8 mouse cellular contexts compared by ENCODE assay signal in the genomic region with DNA sequence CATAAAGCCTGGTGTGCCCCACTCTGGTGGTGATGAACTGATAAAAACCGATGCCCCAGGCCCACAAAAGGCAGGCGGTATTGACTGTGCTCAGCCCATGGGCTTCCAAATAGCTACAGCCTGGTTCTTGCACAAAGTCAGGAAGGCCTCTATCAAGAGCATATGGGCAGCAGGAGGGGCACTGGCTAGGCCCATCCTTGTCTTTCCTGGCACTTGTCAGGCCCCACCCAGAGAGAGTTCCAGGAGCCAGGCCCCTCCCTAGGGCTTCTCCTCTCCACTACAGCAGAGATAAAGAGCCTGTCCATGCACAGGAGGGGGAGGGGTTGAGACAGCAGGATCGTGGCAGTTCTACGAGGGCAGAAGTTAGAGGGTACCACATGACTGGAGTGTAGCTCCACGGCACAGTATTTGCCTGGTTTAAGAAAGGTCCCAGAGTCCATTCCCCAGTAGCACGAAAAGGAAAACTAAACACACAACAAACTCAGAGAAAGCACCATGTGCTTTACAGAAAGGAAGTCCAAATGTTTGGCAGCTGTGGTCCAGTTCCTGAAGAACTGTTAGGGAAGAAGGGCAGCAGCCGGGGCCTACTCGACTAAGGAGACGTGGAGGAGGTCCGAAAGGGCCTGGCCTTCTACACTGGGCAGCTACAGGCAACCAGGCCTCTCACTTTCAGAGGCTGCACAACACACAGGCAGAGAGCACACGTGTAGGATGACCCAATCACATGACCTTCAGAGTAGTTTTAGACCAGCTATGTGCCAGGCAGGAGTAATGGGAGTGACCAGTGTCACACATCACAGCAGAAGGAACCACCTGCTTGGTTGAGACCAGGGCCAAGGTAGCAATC. TPM values are rescaled to one million over a fixed set of nuclear protein-coding genes. Genes with fewer than 3 reads are reported as not detected.
DNase-seq lines count a peak whose midpoint lies in the region; ATAC-seq and TF ChIP-seq lines count a peak whose summit lies in the region.

No protein-coding gene starts in this region.

- H3K4me2 ChIP-seq in lung, embryonic 16.5 days (ENCODE audit: low read depth, low read length), result no peak overlapping the region

- WGBS in lung, embryonic 16.5 days, result 41% methylated on average over 11 of the region's 11 CpGs

- peak; percentile 60 for ATAC-seq in lung, embryonic 16.5 days (ENCODE audit: low read depth)

- no peaks in the 10 kb centered on the region for H3K27me3 ChIP-seq in lung, embryonic 16.5 days (ENCODE audit: control insufficient read depth, insufficient read depth, low read depth, low read length)

- intact Hi-C loops in heart, postnatal 25 days (cut with DNase I), result no loop called here
- intact Hi-C loops in left cerebral cortex, adult 2 months (cut with DNase I), result no loop called here

- H3K4me3 ChIP-seq in lung, embryonic 16.5 days (ENCODE audit: low read length), result no peak overlapping the region
- no peak overlapping the region for H3K4me3 ChIP-seq in left cerebral cortex, adult 2 months

- no peak for TF ChIP-seq CTCF in left cerebral cortex, adult 2 months (IDR thresholded peaks at IDR 0.05)

- peaks cover 65% of the 10 kb centered on the region for H3K4me1 ChIP-seq in lung, embryonic 16.5 days (replicated peaks; ENCODE audit: control insufficient read depth, insufficient read depth, low read length)

- no peaks in the 10 kb centered on the region for H3K9me3 ChIP-seq in lung, embryonic 16.5 days (ENCODE audit: control insufficient read depth, low read length)

- H3K27ac ChIP-seq in lung, embryonic 16.5 days (ENCODE audit: low read length), result peak overlapping the region; percentile 64
- H3K27ac ChIP-seq in left cerebral cortex, adult 2 months, result no peak overlapping the region

- H3K36me3 ChIP-seq in lung, embryonic 16.5 days (ENCODE audit: control insufficient read depth, insufficient read depth, low read length), result no peaks in the 10 kb centered on the region

- H3K9ac ChIP-seq in lung, embryonic 16.5 days (ENCODE audit: low read length), result no peak overlapping the region

- DNase-seq in adrenal gland, postnatal 10 days, result peak; percentile 31
- no peak for DNase-seq in adrenal gland, adult 2 months
- DNase-seq in c-Kit-negative CD71-positive TER-119-positive erythroid progenitor cells, embryonic 14.5 days (ENCODE audit: low read depth, low spot score), result peak; percentile 76
- DNase-seq in heart, postnatal 25 days (ENCODE audit: low spot score), result peak; percentile 40
- DNase-seq in left cerebral cortex, adult 2 months (ENCODE audit: extremely low spot score in 1 of 2, low spot score in 2 of 2), result no peak
- no peak for DNase-seq in right cerebral cortex, adult 2 months (ENCODE audit: low spot score in 2 of 2)
- no peak for DNase-seq in thymus, postnatal 14 days

RNA-seq across cellular contexts. Expression of a gene that starts 3.8 kb away (rescaled TPM):
- 1 to 10 TPM; 1.5 to 2.6 TPM for total RNA-seq in adrenal gland, postnatal 10 days (2021)
- total RNA-seq in adrenal gland, adult 2 months (2021), result 1 to 10 TPM in 1 of 2 experiments, under 1 TPM in 1; 0.58 to 1.3 TPM
- 0.86 and 0.99 TPM in 2 replicates for polyA plus RNA-seq in adrenal gland, adult 2 months (2012; rRNA removed)
- 10 to 100 TPM; 19.7 to 20.2 TPM for total RNA-seq in heart, postnatal 25 days (2021)
- 5.6 and 8.9 TPM in 2 replicates for polyA plus RNA-seq in lung, embryonic 16.5 days (2015; fragmentation: Nextera tagmentation; extraction: Ambion mirVana)
- total RNA-seq in left cerebral cortex, adult 2 months (2021), result under 1 TPM in 1 of 2 experiments, not detected in 1; 0.52 TPM

RNA-seq across cellular contexts. Expression of a gene that starts 8.2 kb away (rescaled TPM):
- total RNA-seq in adrenal gland, postnatal 10 days (2021), result under 1 TPM in 1 of 2 experiments, not detected in 1; 0.30 TPM
- not detected for total RNA-seq in adrenal gland, adult 2 months (2021)
- not detected in 2 replicates for polyA plus RNA-seq in adrenal gland, adult 2 months (2012; rRNA removed)
- total RNA-seq in heart, postnatal 25 days (2021), result under 1 TPM in 1 of 2 experiments, not detected in 1; 0.26 TPM
- polyA plus RNA-seq in lung, embryonic 16.5 days (2015; fragmentation: Nextera tagmentation; extraction: Ambion mirVana), result 35.5 and 36.2 TPM in 2 replicates
- total RNA-seq in left cerebral cortex, adult 2 months (2021), result not detected

RNA-seq across cellular contexts. Expression of a gene that starts 29.5 kb away (rescaled TPM):
- 10 to 100 TPM; 38.0 to 38.1 TPM for total RNA-seq in adrenal gland, postnatal 10 days (2021)
- 10 to 100 TPM; 31.8 to 44.5 TPM for total RNA-seq in adrenal gland, adult 2 months (2021)
- 31.4 and 33.8 TPM in 2 replicates for polyA plus RNA-seq in adrenal gland, adult 2 months (2012; rRNA removed)
- 10 to 100 TPM; 14.1 to 17.4 TPM for total RNA-seq in heart, postnatal 25 days (2021)
- polyA plus RNA-seq in lung, embryonic 16.5 days (2015; fragmentation: Nextera tagmentation; extraction: Ambion mirVana), result 34.3 and 36.8 TPM in 2 replicates
- 10 to 100 TPM; 46.7 to 50.1 TPM for total RNA-seq in left cerebral cortex, adult 2 months (2021)

RNA-seq across cellular contexts. Expression of a gene that starts 29.7 kb away (rescaled TPM):
- 10 to 100 TPM; 17.8 to 24.5 TPM for total RNA-seq in adrenal gland, postnatal 10 days (2021)
- 10 to 100 TPM; 20.8 to 28.3 TPM for total RNA-seq in adrenal gland, adult 2 months (2021)
- polyA plus RNA-seq in adrenal gland, adult 2 months (2012; rRNA removed), result 22.4 and 25.4 TPM in 2 replicates
- 1 to 10 TPM; 7.3 to 8.8 TPM for total RNA-seq in heart, postnatal 25 days (2021)
- 23.6 and 25.7 TPM in 2 replicates for polyA plus RNA-seq in lung, embryonic 16.5 days (2015; fragmentation: Nextera tagmentation; extraction: Ambion mirVana)
- 10 to 100 TPM; 27.1 to 29.4 TPM for total RNA-seq in left cerebral cortex, adult 2 months (2021)

RNA-seq across cellular contexts. Expression of a gene that starts 45.4 kb away (rescaled TPM):
- total RNA-seq in adrenal gland, postnatal 10 days (2021), result 1 to 10 TPM in 1 of 2 experiments, under 1 TPM in 1; 0.91 to 1.2 TPM
- under 1 TPM in 1 of 2 experiments, not detected in 1; 0.35 TPM for total RNA-seq in adrenal gland, adult 2 months (2021)
- 0.13 and 0.47 TPM in 2 replicates for polyA plus RNA-seq in adrenal gland, adult 2 months (2012; rRNA removed)
- total RNA-seq in heart, postnatal 25 days (2021), result under 1 TPM in 1 of 2 experiments, not detected in 1; 0.08 TPM
- 0.83 and 2.0 TPM in 2 replicates for polyA plus RNA-seq in lung, embryonic 16.5 days (2015; fragmentation: Nextera tagmentation; extraction: Ambion mirVana)
- total RNA-seq in left cerebral cortex, adult 2 months (2021), result under 1 TPM; 0.36 to 0.79 TPM

Comparison
In these comparisons a context has a peak if more than half of its experiments do, and no peak if none do; other contexts are left out.
1. DNase-seq: peak in adrenal gland, postnatal 10 days (single experiment), c-Kit-negative CD71-positive TER-119-positive erythroid progenitor cells, embryonic 14.5 days (single experiment) and heart, postnatal 25 days (single experiment); none in adrenal gland, adult 2 months (single experiment), left cerebral cortex, adult 2 months (0 of 2), right cerebral cortex, adult 2 months (0 of 2) and thymus, postnatal 14 days (single experiment).
2. RNA of a gene that starts 3.8 kb away (total RNA-seq): 19.7 to 20.2 TPM in heart, postnatal 25 days; 1.5 to 2.6 TPM in adrenal gland, postnatal 10 days, 0.58 to 1.3 TPM in adrenal gland, adult 2 months and 0.52 TPM in left cerebral cortex, adult 2 months; every median in the first group is over 4 times any median in the second.